Mouse (Mus musculus) forebrain, embryonic 12.5 days (tissue): ENCODE data around the gene Hist1h4f. TPM values are rescaled to one million over a fixed set of nuclear protein-coding genes. Genes with fewer than 3 reads are reported as not detected.
"Not testable (repeated sequence)": the region's sequence is repeated elsewhere in the genome, so short reads cannot be mapped to it uniquely, and the experiment has no call there.

Experiments used
- ATAC-seq: fragments of 200-750 bp; cut with Nextera tagmentation; 2 replicates; pipeline ENCODE4 v1.8.0; 2017; ENCODE audit warnings: moderate TSS enrichment; ENCODE audit not compliant: low FRiP score
- H3K27ac ChIP-seq: fragments of 300-500 bp; sonication (generic); 2 replicates; pipeline ENCODE4 v1.5.1; 2016; ENCODE audit warnings: mild to moderate bottlenecking
- H3K27me3 ChIP-seq: fragments of 300-500 bp; sonication (generic); 2 replicates; pipeline ENCODE4 v1.6.1; 2016; ENCODE audit warnings: mild to moderate bottlenecking
- H3K36me3 ChIP-seq: fragments of 300-500 bp; sonication (generic); replicated peaks from 2 replicates; pipeline ENCODE4 v1.6.1; 2016; ENCODE audit warnings: mild to moderate bottlenecking
- H3K4me1 ChIP-seq: fragments of 300-500 bp; sonication (generic); 2 replicates; pipeline ENCODE4 v1.6.1; 2016
- H3K4me2 ChIP-seq: fragments of 300-500 bp; sonication (generic); 2 replicates; pipeline ENCODE4 v1.6.1; 2016; ENCODE audit warnings: mild to moderate bottlenecking, moderate library complexity
- H3K4me3 ChIP-seq: fragments of 300-500 bp; sonication (generic); replicated peaks from 2 replicates; pipeline ENCODE4 v1.5.1; 2016; ENCODE audit warnings: mild to moderate bottlenecking
- H3K9ac ChIP-seq: fragments of 300-500 bp; sonication (generic); 2 replicates; pipeline ENCODE4 v1.6.1; 2016; ENCODE audit warnings: mild to moderate bottlenecking
- H3K9me3 ChIP-seq: fragments of 300-500 bp; sonication (generic); 2 replicates; pipeline ENCODE4 v1.6.1; 2016
- WGBS: fragments of 180-500 bp; shearing (Covaris S2); methylation state at CpG from one replicate; pipeline ENCODE4 v1.1.7; 2016; 5-methylcytosine and 5-hydroxymethylcytosine counted together
- polyA plus RNA-seq: library from polyadenylated mRNA; unstranded; fragments of >200 nt; fragmentation: Nextera tagmentation; extraction: Ambion mirVana; gene quantifications from 2 replicates; pipeline ENCODE4 v1.2.1, GENCODE M21; 2016

The Hist1h4f gene
- polyA plus RNA-seq, 1 experiment from 2014 or later, result 1.4 TPM

DNA sequence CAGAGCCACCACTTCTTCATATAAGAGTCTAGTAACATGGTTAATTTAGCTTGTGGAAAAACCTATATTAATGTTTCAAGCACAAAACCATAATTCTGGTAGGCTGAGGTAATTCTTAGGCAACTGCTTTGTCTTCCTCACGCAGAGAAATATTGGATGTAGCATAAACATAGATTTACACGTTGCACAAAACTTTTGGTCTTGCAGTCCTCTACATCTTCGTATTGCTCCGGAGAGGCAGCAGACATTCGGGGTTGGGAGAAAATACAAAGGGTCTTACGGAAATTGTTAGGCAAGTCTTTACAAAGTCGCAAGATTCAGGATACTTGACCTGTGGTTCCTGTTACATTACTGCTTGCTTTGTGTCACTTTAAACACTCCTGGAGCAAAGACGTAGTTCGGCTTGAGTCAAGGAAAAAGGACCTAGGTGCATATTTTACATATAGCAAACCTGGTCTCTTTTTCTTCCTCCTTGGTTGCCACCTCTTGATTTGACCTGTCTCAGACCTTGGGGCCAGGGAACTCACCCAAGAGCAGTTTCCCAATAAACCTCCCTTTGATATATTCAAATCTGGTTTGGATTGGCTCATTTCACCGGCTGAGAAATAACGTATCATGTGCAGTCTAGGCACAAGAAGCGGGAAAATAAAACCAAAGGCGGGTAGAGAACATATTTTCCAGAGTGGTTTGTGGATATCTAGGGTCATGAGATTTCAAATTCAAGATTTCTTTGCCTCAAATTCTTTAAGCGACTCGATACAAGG is 16.9 kb downstream of the Hist1h4f start:
- peak overlapping the region; percentile 98 for H3K27ac ChIP-seq
- 0 out of 2 replicates have a peak, but pooled peaks have one; percentile 1 for ATAC-seq
- H3K27me3 ChIP-seq, result no peaks in the 10 kb centered on the region
- H3K9me3 ChIP-seq, result no peaks in the 10 kb centered on the region
- no peaks in the 10 kb centered on the region for H3K36me3 ChIP-seq
- peak overlapping the region; percentile 58 for H3K4me2 ChIP-seq
- peaks cover 30% of the 10 kb centered on the region for H3K4me1 ChIP-seq
- 0% methylated on average over 15 of the region's 15 CpGs for WGBS
- peak overlapping the region; percentile 70 for H3K9ac ChIP-seq
- H3K4me3 ChIP-seq, result peak overlapping the region; percentile 50

DNA sequence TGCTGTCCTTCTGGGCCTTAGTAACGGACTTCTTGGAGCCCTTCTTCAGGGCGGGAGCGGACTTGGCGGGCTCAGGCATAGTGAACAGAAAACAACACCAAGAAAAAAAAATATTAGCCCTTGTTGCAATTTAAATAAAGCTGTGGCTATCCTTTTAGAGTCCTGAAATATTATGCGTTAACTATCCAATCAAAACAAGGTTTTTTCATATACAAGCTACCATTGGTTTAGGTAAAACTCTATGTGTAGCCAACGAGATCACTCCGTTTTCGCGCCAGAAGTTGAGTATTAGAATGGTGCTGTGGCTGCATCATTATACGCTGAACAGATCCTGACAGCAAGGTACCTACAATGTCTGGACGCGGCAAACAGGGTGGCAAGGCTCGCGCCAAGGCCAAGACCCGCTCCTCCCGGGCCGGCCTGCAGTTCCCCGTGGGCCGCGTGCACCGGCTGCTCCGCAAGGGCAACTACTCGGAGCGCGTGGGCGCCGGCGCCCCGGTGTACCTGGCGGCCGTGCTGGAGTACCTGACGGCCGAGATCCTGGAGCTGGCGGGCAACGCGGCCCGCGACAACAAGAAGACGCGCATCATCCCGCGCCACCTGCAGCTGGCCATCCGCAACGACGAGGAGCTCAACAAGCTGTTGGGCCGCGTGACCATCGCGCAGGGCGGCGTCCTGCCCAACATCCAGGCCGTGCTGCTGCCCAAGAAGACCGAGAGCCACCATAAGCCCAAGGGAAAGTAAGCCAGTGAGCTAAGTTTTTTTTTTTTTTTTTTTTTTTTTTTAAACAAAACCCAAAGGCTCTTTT is 17.7 kb downstream of the Hist1h4f start, which contains the start of gene Hist1h2af:
Hist1h2af (plus strand) TSS at position 347 of the 808 bp plus-strand sequence.
- 0% methylated on average over 27 of the region's 53 CpGs for WGBS
- Histone ChIP-seq H3K4me1 (peaks cover 34% of the 10 kb centered on the region), H3K9ac (peak within 1 kb of the TSS; percentile 77), H3K4me2 (peak within 1 kb of the TSS; percentile 58), H3K27ac (peak within 1 kb of the TSS; percentile 98), H3K4me3 (peak within 1 kb of the TSS; percentile 50)
- not testable (repeated sequence) for H3K27me3 ChIP-seq, H3K9me3 ChIP-seq, H3K36me3 ChIP-seq
- ATAC-seq, result peak; percentile 54

DNA sequence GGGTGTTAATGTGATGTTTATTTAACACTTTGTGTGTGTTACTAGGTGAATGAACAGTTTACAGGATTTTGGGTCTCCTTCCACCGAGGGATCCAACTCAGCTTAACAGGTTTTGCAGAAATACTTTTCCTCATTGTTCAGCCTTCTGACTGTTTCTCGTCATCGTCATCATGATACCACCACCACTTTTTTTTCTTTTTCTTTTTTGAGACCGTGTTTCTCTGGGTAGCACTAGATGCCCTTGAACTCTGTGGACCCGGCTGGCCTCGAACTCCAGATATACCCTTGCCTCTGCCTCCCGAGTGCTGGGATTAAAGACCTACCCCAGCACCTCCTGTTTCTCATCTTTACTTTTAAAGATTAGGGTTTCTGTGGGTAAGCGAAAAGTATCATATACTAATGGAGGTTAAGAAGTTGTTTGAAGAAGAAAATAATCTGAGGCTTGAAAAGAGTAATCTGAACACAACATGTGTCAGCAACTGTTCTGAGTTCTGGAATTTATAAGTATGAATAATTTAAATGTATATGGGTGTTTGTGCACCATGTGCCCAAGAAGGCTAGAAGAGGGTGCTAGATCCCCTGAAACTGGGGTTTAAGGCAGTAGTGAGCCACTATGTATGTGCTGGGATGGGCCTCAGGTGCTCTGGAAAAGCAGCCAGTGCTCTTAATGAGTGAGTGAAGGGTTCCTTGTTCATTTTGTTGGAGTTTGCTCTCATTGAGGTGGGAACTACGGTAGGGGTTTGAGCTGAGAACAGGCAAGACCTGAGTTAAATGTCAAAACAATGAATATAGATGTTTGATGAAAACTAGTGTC is 19.0 kb downstream of the Hist1h4f start:
- H3K36me3 ChIP-seq, result no peaks in the 10 kb centered on the region
- WGBS, result 20% methylated on average over 9 of the region's 9 CpGs
- no peaks in the 10 kb centered on the region for H3K27me3 ChIP-seq
- no peak for ATAC-seq
- peaks cover 36% of the 10 kb centered on the region for H3K4me1 ChIP-seq
- H3K9me3 ChIP-seq, result no peaks in the 10 kb centered on the region
- H3K27ac ChIP-seq, result peak overlapping the region; percentile 98
- H3K4me3 ChIP-seq, result peak overlapping the region; percentile 50
- peak overlapping the region; percentile 58 for H3K4me2 ChIP-seq
- peak overlapping the region; percentile 77 for H3K9ac ChIP-seq

DNA sequence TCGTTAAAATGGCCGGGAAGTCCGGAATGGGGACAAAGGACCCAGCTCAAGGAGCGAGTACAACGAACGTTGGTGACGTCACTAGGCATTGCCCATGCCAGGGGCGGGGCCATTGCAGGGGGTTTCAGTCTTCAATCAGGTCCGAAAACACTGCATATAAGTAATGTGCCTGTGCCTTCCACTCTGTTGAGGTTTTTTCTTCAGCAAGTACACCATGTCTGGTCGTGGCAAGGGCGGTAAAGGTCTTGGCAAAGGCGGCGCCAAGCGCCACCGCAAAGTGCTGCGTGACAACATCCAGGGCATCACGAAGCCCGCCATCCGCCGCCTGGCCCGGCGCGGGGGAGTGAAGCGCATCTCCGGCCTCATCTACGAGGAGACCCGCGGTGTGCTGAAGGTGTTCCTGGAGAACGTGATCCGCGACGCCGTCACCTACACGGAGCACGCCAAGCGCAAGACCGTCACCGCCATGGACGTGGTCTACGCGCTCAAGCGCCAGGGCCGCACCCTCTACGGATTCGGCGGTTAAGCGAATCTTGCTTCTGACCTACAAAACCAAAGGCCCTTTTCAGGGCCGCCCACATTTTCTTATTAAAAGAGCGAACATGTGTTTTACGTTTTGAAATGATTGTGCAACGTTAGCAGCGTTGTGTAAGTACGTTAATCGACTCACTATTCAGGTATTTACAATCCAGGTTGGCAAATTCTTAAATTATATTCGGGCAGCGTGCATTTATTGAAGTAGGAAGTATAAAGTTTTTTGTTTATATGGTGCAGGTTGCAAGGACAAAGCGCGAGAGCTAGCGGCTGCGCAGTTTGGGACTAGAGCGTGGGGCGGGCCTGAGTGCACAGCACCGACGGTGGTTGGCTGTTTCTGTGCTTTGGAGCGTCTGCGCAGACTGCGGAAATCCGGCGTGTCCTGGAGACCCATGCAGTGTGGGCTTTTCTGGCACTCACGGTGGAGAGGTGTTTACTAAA is 20.3 kb downstream of the Hist1h4f start, which contains the start of gene Hist1h4h:
Hist1h4h (plus strand) TSS at position 150 of the 975 bp plus-strand sequence.
- ATAC-seq, result peak; percentile 81
- Histone ChIP-seq H3K9me3 (no peaks in the 10 kb centered on the region), H3K4me2 (peak within 1 kb of the TSS; percentile 58), H3K9ac (peak within 1 kb of the TSS; percentile 77), H3K4me1 (peaks cover 32% of the 10 kb centered on the region), H3K27ac (peak within 1 kb of the TSS; percentile 98), H3K36me3 (no peaks in the 10 kb centered on the region), H3K4me3 (peak within 1 kb of the TSS; percentile 50), H3K27me3 (no peaks in the 10 kb centered on the region)
- WGBS, result under 1% methylated on average over 60 of the region's 70 CpGs

DNA sequence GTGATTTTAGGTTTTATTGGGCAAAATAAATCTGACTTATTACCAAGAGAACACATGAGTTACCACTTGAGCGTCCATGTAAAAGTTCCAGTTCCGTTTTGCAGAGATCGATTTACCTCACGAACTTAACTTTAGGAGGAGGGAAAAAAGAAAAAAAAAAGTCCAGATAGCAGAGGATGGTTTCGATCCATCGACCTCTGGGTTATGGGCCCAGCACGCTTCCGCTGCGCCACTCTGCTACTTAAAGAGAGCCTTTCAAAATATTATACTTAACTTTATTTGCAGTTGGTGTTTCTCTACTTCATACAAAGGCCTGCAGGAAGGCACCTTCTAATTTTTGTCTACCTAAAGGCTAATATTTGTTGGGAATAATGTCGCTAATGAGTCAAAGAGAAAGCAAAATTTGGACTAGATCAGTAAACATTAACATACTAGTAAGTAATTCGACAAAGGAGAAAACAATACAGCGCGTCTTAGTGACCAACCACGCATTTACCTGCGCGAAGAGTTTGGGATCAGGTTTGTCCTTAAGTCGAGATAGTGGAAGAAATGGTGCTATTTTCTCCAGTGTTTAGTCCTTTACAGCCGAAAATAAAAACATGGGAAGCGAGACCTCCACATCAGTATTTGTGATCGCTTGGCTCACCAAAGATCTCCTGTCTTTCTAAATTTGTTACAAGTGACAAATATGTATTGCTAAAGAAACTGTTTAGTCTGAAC is 21.1 kb downstream of the Hist1h4f start:
- WGBS, result under 1% methylated on average over 20 of the region's 20 CpGs
- H3K36me3 ChIP-seq, result no peaks in the 10 kb centered on the region
- H3K9me3 ChIP-seq, result no peaks in the 10 kb centered on the region
- no peak for ATAC-seq
- H3K4me1 ChIP-seq, result peaks cover 36% of the 10 kb centered on the region
- H3K4me2 ChIP-seq, result peak overlapping the region; percentile 58
- peak overlapping the region; percentile 50 for H3K4me3 ChIP-seq
- peak overlapping the region; percentile 77 for H3K9ac ChIP-seq
- no peaks in the 10 kb centered on the region for H3K27me3 ChIP-seq
- H3K27ac ChIP-seq, result peak overlapping the region; percentile 98

DNA sequence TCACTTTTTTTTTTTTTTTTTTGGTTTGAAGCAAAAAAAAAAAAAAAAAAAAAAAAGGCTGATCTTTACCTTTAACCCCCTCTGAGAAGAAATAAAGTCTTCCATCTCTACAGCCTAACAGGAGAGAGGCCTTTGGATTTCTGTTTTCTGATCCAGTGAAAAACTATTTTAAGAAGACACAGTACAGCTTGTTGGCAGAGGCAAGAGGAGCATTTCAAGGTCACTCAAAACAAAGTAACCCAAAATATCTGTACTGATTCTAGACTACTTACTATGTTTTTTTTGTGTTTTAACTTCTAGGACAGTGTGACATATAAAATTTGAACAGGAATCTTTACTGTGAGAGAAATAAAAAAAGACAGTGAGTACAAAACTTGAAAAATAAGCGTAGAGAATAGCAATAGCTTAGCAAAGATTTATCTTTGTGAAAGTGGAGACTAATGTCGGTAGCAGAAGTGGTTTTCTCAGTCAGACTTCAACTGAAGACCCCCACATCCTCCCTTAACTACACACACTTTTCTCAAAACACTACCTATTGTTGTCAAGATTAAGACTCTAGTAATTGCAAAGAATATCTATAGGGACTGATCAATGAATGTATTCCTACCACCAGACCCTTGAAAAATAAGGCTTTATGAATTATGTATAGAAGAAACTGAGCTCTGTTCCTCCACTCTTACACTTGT is 21.8 kb downstream of the Hist1h4f start:
- WGBS, result 39% methylated on average over 2 of the region's 2 CpGs
- H3K4me2 ChIP-seq, result peak overlapping the region; percentile 58
- peak overlapping the region; percentile 50 for H3K4me3 ChIP-seq
- H3K9me3 ChIP-seq, result no peaks in the 10 kb centered on the region
- H3K4me1 ChIP-seq, result peaks cover 34% of the 10 kb centered on the region
- H3K36me3 ChIP-seq, result no peaks in the 10 kb centered on the region
- peak overlapping the region; percentile 77 for H3K9ac ChIP-seq
- H3K27me3 ChIP-seq, result no peaks in the 10 kb centered on the region
- ATAC-seq, result no peak
- H3K27ac ChIP-seq, result peak overlapping the region; percentile 98

DNA sequence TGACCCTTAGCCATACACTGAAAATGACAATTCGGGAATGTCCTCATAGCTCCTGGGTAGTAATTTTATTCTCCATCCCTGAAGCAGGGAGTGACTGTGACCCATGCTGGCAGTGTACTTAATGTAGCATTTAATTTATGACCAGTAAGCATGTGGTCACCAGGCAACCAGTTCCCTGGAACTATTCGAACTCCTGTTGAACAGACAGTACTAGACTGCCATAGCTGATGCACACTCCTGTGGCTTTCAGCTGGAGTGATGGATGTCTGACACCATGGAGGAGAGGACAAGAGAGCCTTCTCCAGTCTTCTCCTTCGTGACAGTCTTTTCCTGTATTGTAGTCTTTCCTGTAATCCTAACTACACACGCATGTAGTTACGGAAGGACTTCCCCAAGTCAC is 22.4 kb downstream of the Hist1h4f start:
- peaks cover 30% of the 10 kb centered on the region for H3K4me1 ChIP-seq
- H3K9ac ChIP-seq, result no peak overlapping the region
- no peaks in the 10 kb centered on the region for H3K36me3 ChIP-seq
- ATAC-seq, result no peak
- H3K4me3 ChIP-seq, result no peak overlapping the region
- no peaks in the 10 kb centered on the region for H3K9me3 ChIP-seq
- peak overlapping the region; percentile 19; the same call in 1 of the 2 replicates for H3K4me2 ChIP-seq
- WGBS, result 90% methylated on average over 5 of the region's 5 CpGs
- no peak overlapping the region for H3K27ac ChIP-seq
- no peaks in the 10 kb centered on the region for H3K27me3 ChIP-seq

DNA sequence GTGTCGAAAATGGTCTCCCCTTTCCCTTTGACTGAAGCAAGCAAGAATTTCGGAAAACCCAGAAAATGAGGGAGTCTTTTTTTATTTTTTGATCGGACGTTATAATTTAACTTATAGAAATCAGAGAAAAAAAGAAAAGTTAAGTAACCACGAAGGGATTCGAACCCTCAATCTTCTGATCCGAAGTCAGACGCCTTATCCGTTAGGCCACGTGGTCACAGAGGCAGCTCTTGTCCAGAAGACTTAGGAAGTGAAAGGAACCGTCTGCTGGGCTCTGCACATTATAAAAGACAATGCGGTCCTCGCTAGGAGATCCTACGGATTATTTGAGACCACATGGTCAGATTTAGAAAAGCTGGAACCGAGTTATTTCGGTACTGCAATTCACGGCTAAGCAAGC is 25.1 kb downstream of the Hist1h4f start:
- Histone ChIP-seq H3K9me3 (no peaks in the 10 kb centered on the region), H3K4me3 (peak overlapping the region; percentile 40), H3K27ac (peak overlapping the region; percentile 65; the same call in 1 of the 2 replicates), H3K9ac (peak overlapping the region; percentile 54), H3K27me3 (no peaks in the 10 kb centered on the region), H3K4me1 (peaks cover 19% of the 10 kb centered on the region), H3K36me3 (no peaks in the 10 kb centered on the region), H3K4me2 (peak overlapping the region; percentile 51)
- ATAC-seq, result peak; percentile 67
- under 1% methylated on average over 17 of the region's 17 CpGs for WGBS

DNA sequence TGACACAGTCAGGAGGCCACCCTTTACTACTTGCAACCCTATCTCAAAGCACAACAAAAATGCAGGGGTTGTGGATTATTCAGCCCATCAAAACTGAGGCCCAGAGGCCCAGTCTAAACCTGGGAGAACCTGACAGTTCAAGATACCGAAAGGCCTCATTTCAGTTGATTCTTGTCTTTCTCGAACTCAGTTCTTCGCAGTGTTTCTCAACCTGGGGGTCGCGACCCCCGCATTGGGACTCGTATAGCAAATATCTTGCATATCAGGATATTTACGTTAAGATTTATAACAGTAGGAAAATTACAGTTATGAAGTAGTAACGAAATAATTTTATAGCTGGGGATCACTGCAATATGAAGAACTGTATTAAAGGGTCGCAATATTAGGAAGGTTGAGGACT is 25.5 kb downstream of the Hist1h4f start:
- ATAC-seq, result no peak
- no peaks in the 10 kb centered on the region for H3K9me3 ChIP-seq
- peaks cover 19% of the 10 kb centered on the region for H3K4me1 ChIP-seq
- H3K4me2 ChIP-seq, result peak overlapping the region; percentile 51
- H3K27me3 ChIP-seq, result no peaks in the 10 kb centered on the region
- H3K9ac ChIP-seq, result no peak overlapping the region
- H3K27ac ChIP-seq, result no peak overlapping the region
- WGBS, result 2% methylated on average over 10 of the region's 10 CpGs
- peak overlapping the region; percentile 40 for H3K4me3 ChIP-seq
- H3K36me3 ChIP-seq, result no peaks in the 10 kb centered on the region

DNA sequence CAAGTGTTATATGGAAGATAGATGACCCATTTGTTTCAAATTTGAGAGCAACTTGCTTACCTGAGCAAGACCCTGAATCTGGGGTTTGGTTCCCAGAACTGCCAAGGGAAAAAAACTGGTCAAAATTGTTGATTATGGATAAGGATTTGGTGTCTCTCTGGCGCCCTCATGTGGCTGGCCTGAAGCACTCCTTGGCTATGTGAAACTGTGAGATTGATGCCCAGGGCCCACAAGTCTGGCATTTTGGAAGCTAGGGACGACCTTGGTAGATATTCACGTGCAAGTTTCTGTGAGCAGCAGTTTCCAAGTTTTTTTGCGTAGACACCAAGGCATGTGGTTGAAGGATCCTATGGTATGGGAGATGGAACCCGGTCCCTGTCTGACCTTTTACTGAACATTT is 26.8 kb downstream of the Hist1h4f start:
- Histone ChIP-seq H3K4me2 (no peak overlapping the region), H3K36me3 (no peaks in the 10 kb centered on the region), H3K27me3 (no peaks in the 10 kb centered on the region), H3K9ac (no peak overlapping the region), H3K27ac (no peak overlapping the region), H3K4me1 (peaks cover 19% of the 10 kb centered on the region), H3K4me3 (no peak overlapping the region), H3K9me3 (no peaks in the 10 kb centered on the region)
- ATAC-seq, result no peak
- 7% methylated on average over 5 of the region's 5 CpGs for WGBS
